Mouse (Mus musculus) small intestine, adult 2 months (tissue): ENCODE measurements around the gene Sycn. TPM values are rescaled to one million over a fixed set of nuclear protein-coding genes. Genes with fewer than 3 reads are reported as not detected.

Source experiments
- H3K27ac ChIP-seq: fragments of 200-500 bp; 2 replicates; pipeline ENCODE4 v1.5.1; 2012; ENCODE audit warnings: low read depth, low read length, control low read depth, inconsistent platforms; ENCODE audit not compliant: insufficient read depth
- H3K27me3 ChIP-seq: fragments of 200-500 bp; 2 replicates; pipeline ENCODE4 v1.6.1; 2012; ENCODE audit warnings: mild to moderate bottlenecking, moderate library complexity, low read length, inconsistent platforms; ENCODE audit not compliant: control insufficient read depth, insufficient read depth
- H3K36me3 ChIP-seq: fragments of 200-500 bp; 2 replicates; pipeline ENCODE4 v1.6.1; 2012; ENCODE audit warnings: mild to moderate bottlenecking, low read length, control low read depth, inconsistent platforms; ENCODE audit not compliant: control insufficient read depth, insufficient read depth
- H3K4me1 ChIP-seq: fragments of 200-500 bp; 2 replicates; pipeline ENCODE4 v1.6.1; 2012; ENCODE audit warnings: low read length, inconsistent platforms, mixed read lengths; ENCODE audit not compliant: control insufficient read depth, insufficient read depth, insufficient read length
- H3K4me3 ChIP-seq: fragments of 200-500 bp; 2 replicates; pipeline ENCODE4 v1.5.1; 2012; ENCODE audit warnings: low read depth, mild to moderate bottlenecking, control low read depth, inconsistent platforms, low read length, moderate library complexity
- CTCF ChIP-seq: fragments of 200-500 bp; IDR thresholded peaks from 2 replicates; pipeline ENCODE4 v1.5.1; 2012; ENCODE audit warnings: low read depth, mild to moderate bottlenecking, control low read depth, inconsistent platforms, low read length, moderate library complexity, mixed read lengths; ENCODE audit not compliant: insufficient replicate concordance, insufficient read length; ENCODE audit errors: extremely low read depth
- POLR2A ChIP-seq: fragments of 200-500 bp; IDR thresholded peaks from 2 replicates; pipeline ENCODE4 v1.6.1; 2012; ENCODE audit warnings: low read depth, mild to moderate bottlenecking, control low read depth, inconsistent platforms, low read length, moderate library complexity
- WGBS: fragments of 180-500 bp; shearing (Covaris S2); methylation state at CpG from one replicate; pipeline ENCODE4 v1.1.7; 2018; 5-methylcytosine and 5-hydroxymethylcytosine counted together
- polyA plus RNA-seq: library from polyadenylated mRNA; depleted of rRNA; stranded (reverse); fragments of >200 nt; gene quantifications from 2 replicates; pipeline ENCODE4 v1.2.3, GENCODE M21; 2012

The Sycn gene
- polyA plus RNA-seq, 1 experiment, result 32.7 TPM

- Histone ChIP-seq H3K4me3 (no peak overlapping the region), H3K4me1 (peaks cover 74% of the 10 kb centered on the region), H3K27ac (peak overlapping the region; percentile 5; the same call in 1 of the 2 replicates), H3K36me3 (no peaks in the 10 kb centered on the region), H3K27me3 (no peaks in the 10 kb centered on the region)
- TF ChIP-seq CTCF, result no peak
- no peak for TF ChIP-seq POLR2A
- 61% methylated on average over 5 of the region's 5 CpGs for WGBS
Measured at GRCm38 (mm10) chr7:28578543-28579053, 37.9 kb downstream of the Sycn start.

- no peak for TF ChIP-seq CTCF
- no peak for TF ChIP-seq POLR2A
- peaks cover 75% of the 10 kb centered on the region for H3K4me1 ChIP-seq
- H3K36me3 ChIP-seq, result no peaks in the 10 kb centered on the region
- no peak overlapping the region for H3K4me3 ChIP-seq
- no peak overlapping the region for H3K27ac ChIP-seq
- 62% methylated on average over 5 of the region's 5 CpGs for WGBS
- no peaks in the 10 kb centered on the region for H3K27me3 ChIP-seq
Measured at GRCm38 (mm10) chr7:28579826-28580225, 39.1 kb downstream of the Sycn start.

DNA sequence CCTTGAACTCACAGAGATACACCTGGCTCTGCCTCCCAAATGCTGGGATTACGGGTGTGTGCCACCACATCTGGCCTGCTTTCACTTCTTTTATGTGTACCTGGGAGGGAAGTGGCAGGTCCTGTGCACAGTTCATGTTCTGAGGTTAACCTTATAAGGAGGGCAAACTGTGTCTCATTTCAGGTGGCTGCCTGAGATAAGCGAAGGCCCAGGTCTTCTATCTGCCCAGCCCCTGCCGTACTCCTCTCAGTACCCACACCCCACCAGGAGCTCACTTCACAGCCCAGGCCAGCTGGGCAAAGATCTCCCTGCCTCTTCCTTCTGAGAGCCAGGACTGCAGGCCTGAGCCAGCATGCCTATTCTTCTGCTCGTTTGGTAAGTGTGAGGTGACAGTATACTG lies 41.0 kb downstream of the Sycn start:
- no peaks in the 10 kb centered on the region for H3K36me3 ChIP-seq
- 22% methylated on average over 4 of the region's 4 CpGs for WGBS
- no peak overlapping the region for H3K4me3 ChIP-seq
- H3K27ac ChIP-seq, result peak overlapping the region; percentile 77
- no peaks in the 10 kb centered on the region for H3K27me3 ChIP-seq
- TF ChIP-seq POLR2A, result no peak
- TF ChIP-seq CTCF, result no peak
- H3K4me1 ChIP-seq, result peaks cover 75% of the 10 kb centered on the region

DNA sequence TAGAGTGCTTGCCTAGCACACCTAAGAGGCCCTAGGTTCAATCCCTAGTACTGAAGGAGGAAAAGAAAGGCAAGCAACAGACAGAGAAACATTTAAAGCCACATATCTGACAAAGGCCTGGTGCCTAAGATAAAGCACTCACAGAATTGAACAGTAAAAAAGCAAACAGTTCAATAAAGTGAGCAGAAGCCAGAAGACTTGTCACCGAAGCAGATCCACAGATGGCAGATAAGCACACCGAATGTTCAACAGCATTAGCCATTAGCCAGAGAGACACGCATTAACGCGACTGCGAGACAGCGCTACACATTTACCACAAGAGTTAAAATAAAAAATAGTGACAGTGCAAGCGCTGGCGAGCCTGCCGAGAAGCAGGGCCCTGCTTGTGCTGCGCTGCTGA lies 42.2 kb downstream of the Sycn start:
- no peaks in the 10 kb centered on the region for H3K36me3 ChIP-seq
- WGBS, result 52% methylated on average over 11 of the region's 11 CpGs
- no peak for TF ChIP-seq POLR2A
- TF ChIP-seq CTCF, result no peak
- peaks cover 75% of the 10 kb centered on the region for H3K4me1 ChIP-seq
- peak overlapping the region; percentile 44; the same call in 1 of the 2 replicates for H3K27ac ChIP-seq
- no peak overlapping the region for H3K4me3 ChIP-seq
- no peaks in the 10 kb centered on the region for H3K27me3 ChIP-seq

DNA sequence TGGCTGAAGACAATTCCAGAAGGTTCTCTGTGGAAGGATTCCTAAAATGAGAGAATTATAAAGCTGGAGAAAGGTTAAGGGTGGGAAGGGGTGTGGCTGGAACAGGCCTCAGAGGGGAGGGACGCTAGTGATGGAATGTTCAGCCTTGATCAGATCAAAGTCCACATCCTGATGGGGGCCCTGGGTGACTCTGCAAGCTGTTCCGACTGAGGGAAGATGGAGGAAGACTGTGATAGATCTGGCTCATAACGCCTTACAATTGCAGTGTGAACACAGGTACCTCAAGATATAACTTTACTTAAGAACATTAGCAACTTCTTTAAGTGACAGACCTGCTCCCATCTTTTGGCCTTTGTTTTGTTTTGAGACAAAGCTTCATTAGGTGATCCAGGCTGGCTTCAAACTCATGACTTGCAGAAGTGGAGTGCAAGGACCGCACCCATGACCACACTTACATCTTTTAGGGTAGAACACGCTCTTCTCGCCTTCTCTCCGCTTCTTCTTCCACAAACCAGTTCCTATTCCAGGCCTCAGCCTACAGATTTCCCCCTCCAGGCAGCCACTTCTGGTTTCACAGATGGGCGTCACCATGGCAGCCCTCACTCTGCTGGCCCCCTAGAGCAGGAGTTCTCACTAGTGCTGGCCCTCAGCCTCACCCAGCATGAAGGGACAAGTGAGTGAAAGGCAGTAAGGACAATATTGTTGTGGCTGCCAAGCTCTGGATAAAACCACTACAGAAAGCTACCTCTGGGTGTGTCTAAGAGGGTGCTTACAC lies 43.1 kb downstream of the Sycn start:
- 38% methylated on average over 8 of the region's 8 CpGs for WGBS
- TF ChIP-seq POLR2A (no peak), CTCF (no peak)
- Histone ChIP-seq H3K27me3 (no peaks in the 10 kb centered on the region), H3K36me3 (no peaks in the 10 kb centered on the region), H3K27ac (peak overlapping the region; percentile 82), H3K4me1 (peaks cover 67% of the 10 kb centered on the region), H3K4me3 (no peak overlapping the region)

GRCm38 (mm10) chr7:28584468-28584867 lies 43.8 kb downstream of the Sycn start:
- Histone ChIP-seq H3K36me3 (no peaks in the 10 kb centered on the region), H3K4me1 (peaks cover 61% of the 10 kb centered on the region), H3K27ac (peak overlapping the region; percentile 82), H3K4me3 (no peak overlapping the region), H3K27me3 (no peaks in the 10 kb centered on the region)
- 40% methylated on average over 4 of the region's 4 CpGs for WGBS
- TF ChIP-seq CTCF (no peak), POLR2A (no peak)

GRCm38 (mm10) chr7:28585001-28585400 lies 44.3 kb downstream of the Sycn start:
- peak overlapping the region; percentile 82 for H3K27ac ChIP-seq

More at GRCm38 (mm10) chr7:28585001-28585400, 44.3 kb downstream of the Sycn start:
- H3K27me3 ChIP-seq, result no peaks in the 10 kb centered on the region
- whole genome bisulfite sequencing, result 67% methylated on average over 6 of the region's 6 CpGs
- no peak overlapping the region for H3K4me3 ChIP-seq
- peaks cover 56% of the 10 kb centered on the region for H3K4me1 ChIP-seq
- no peaks in the 10 kb centered on the region for H3K36me3 ChIP-seq
- no peak for TF ChIP-seq POLR2A
- no peak for TF ChIP-seq CTCF
